Mouse (Mus musculus): ENCODE measurements around the gene Efhc1. TPM values are rescaled to one million over a fixed set of nuclear protein-coding genes. Genes with fewer than 3 reads are reported as not detected.
A peak's percentile ranks its signal among the peaks of the same experiment; 100 is the strongest.

Efhc1 gene
- polyA plus RNA-seq, 1 experiment from 2014 or later, result 2.0 TPM

GRCm38 (mm10) chr1:21010282-21010800 is 58.9 kb downstream of the Efhc1 start:
- Histone ChIP-seq H3K4me2 (ENCODE audit: low read length) (no peak overlapping the region), H3K9me3 (replicated peaks; ENCODE audit: low read length) (no peaks in the 10 kb centered on the region), H3K36me3 (ENCODE audit: insufficient read depth, low read length) (peaks cover 25% of the 10 kb centered on the region; the same call in 1 of the 2 replicates), H3K27ac (peak overlapping the region; percentile 5; the same call in 1 of the 2 replicates), H3K4me3 (replicated peaks; ENCODE audit: low read depth, low read length) (no peak overlapping the region), H3K27me3 (ENCODE audit: insufficient read depth, low read length) (no peaks in the 10 kb centered on the region), H3K4me1 (replicated peaks; ENCODE audit: insufficient read depth, low read length) (no peaks in the 10 kb centered on the region), H3K9ac (ENCODE audit: low read depth, low read length) (no peak overlapping the region)
- ATAC-seq (replicated peaks; ENCODE audit: low FRiP score, low read depth) (no peak), DNase-seq (ENCODE audit: low spot score) (peak; percentile 10)
- 57% methylated on average over 6 of the region's 6 CpGs for WGBS
- TF ChIP-seq CTCF (IDR thresholded peaks at IDR 0.05; ENCODE audit: low read depth), result no peak

- DNase-seq (ENCODE audit: low spot score) (no peak), ATAC-seq (replicated peaks; ENCODE audit: low FRiP score, low read depth) (peak; percentile 95)
- Histone ChIP-seq H3K4me2 (ENCODE audit: low read length) (no peak overlapping the region), H3K4me3 (replicated peaks; ENCODE audit: low read depth, low read length) (no peak overlapping the region), H3K9me3 (replicated peaks; ENCODE audit: low read length) (no peaks in the 10 kb centered on the region), H3K4me1 (replicated peaks; ENCODE audit: insufficient read depth, low read length) (no peaks in the 10 kb centered on the region), H3K9ac (ENCODE audit: low read depth, low read length) (no peak overlapping the region), H3K36me3 (ENCODE audit: insufficient read depth, low read length) (peaks cover 18% of the 10 kb centered on the region; the same call in 1 of the 2 replicates), H3K27ac (no peak overlapping the region), H3K27me3 (ENCODE audit: insufficient read depth, low read length) (no peaks in the 10 kb centered on the region)
- TF ChIP-seq CTCF (IDR thresholded peaks at IDR 0.05; ENCODE audit: low read depth), result no peak
- WGBS, result 44% methylated on average over 8 of the region's 8 CpGs
Observed at GRCm38 (mm10) chr1:21014463-21014862, 63.0 kb downstream of the Efhc1 start.

GRCm38 (mm10) chr1:21023101-21023500 is 71.7 kb downstream of the Efhc1 start:
- H3K9ac ChIP-seq (ENCODE audit: low read depth, low read length), result no peak overlapping the region
- H3K4me2 ChIP-seq (ENCODE audit: low read length), result no peak overlapping the region
- no peaks in the 10 kb centered on the region for H3K9me3 ChIP-seq (replicated peaks; ENCODE audit: low read length)
- ATAC-seq (replicated peaks; ENCODE audit: low FRiP score, low read depth), result no peak
- no peaks in the 10 kb centered on the region for H3K27me3 ChIP-seq (ENCODE audit: insufficient read depth, low read length)
- no peak for DNase-seq (ENCODE audit: low spot score)
- H3K4me1 ChIP-seq (replicated peaks; ENCODE audit: insufficient read depth, low read length), result no peaks in the 10 kb centered on the region
- H3K36me3 ChIP-seq (ENCODE audit: insufficient read depth, low read length), result 0 out of 2 replicates have a peak, but pooled peaks cover 2% of the 10 kb centered on the region
- H3K27ac ChIP-seq, result no peak overlapping the region
- WGBS, result 83% methylated on average over 3 of the region's 3 CpGs
- no peak for TF ChIP-seq CTCF (IDR thresholded peaks at IDR 0.05; ENCODE audit: low read depth)
- no peak overlapping the region for H3K4me3 ChIP-seq (replicated peaks; ENCODE audit: low read depth, low read length)

DNA sequence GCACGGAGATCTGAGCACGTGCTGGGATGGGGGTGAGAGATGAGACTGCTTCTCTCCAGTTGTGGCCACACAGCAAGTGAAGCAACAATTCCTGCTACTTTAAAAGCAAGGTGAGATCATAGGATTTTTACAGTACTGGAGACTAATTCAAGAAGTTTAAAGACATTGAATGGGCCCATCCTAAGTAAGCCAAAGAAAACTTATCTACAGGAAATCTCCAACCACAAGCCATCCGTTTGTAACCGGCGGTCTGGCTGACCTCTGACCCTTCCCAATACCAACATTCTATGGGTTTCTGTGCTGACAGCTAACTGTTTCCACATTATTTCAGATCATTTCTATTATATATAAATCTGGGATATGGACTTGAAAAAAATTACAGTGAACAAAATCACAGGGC is 73.8 kb downstream of the Efhc1 start:
- H3K4me2 ChIP-seq (ENCODE audit: low read length), result no peak overlapping the region
- H3K27ac ChIP-seq, result no peak overlapping the region
- no peaks in the 10 kb centered on the region for H3K27me3 ChIP-seq (ENCODE audit: insufficient read depth, low read length)
- no peak for TF ChIP-seq CTCF (IDR thresholded peaks at IDR 0.05; ENCODE audit: low read depth)
- 0 out of 2 replicates have a peak, but pooled peaks cover 2% of the 10 kb centered on the region for H3K36me3 ChIP-seq (ENCODE audit: insufficient read depth, low read length)
- DNase-seq (ENCODE audit: low spot score), result no peak
- H3K4me1 ChIP-seq (replicated peaks; ENCODE audit: insufficient read depth, low read length), result no peaks in the 10 kb centered on the region
- H3K9me3 ChIP-seq (replicated peaks; ENCODE audit: low read length), result no peaks in the 10 kb centered on the region
- no peak overlapping the region for H3K9ac ChIP-seq (ENCODE audit: low read depth, low read length)
- 64% methylated on average over 5 of the region's 5 CpGs for WGBS
- no peak overlapping the region for H3K4me3 ChIP-seq (replicated peaks; ENCODE audit: low read depth, low read length)
- ATAC-seq (replicated peaks; ENCODE audit: low FRiP score, low read depth), result no peak

GRCm38 (mm10) chr1:21026534-21026933 is 75.1 kb downstream of the Efhc1 start:
- TF ChIP-seq CTCF (IDR thresholded peaks at IDR 0.05; ENCODE audit: low read depth), result no peak
- H3K4me3 ChIP-seq (replicated peaks; ENCODE audit: low read depth, low read length), result no peak overlapping the region

GRCm38 (mm10) chr1:21029000-21029399 is 77.6 kb downstream of the Efhc1 start:
- H3K4me1 ChIP-seq (replicated peaks; ENCODE audit: insufficient read depth, low read length), result no peaks in the 10 kb centered on the region
- no peak overlapping the region for H3K27ac ChIP-seq
- H3K36me3 ChIP-seq (ENCODE audit: insufficient read depth, low read length), result no peaks in the 10 kb centered on the region
- no peak overlapping the region for H3K4me2 ChIP-seq (ENCODE audit: low read length)
- no peak overlapping the region for H3K4me3 ChIP-seq (replicated peaks; ENCODE audit: low read depth, low read length)
- WGBS, result 93% methylated on average over 4 of the region's 4 CpGs
- no peak overlapping the region for H3K9ac ChIP-seq (ENCODE audit: low read depth, low read length)
- DNase-seq (ENCODE audit: low spot score), result no peak
- no peaks in the 10 kb centered on the region for H3K9me3 ChIP-seq (replicated peaks; ENCODE audit: low read length)
- ATAC-seq (replicated peaks; ENCODE audit: low FRiP score, low read depth), result no peak
- H3K27me3 ChIP-seq (ENCODE audit: insufficient read depth, low read length), result no peaks in the 10 kb centered on the region
- no peak for TF ChIP-seq CTCF (IDR thresholded peaks at IDR 0.05; ENCODE audit: low read depth)

More at GRCm38 (mm10) chr1:21026534-21026933, 75.1 kb downstream of the Efhc1 start:
- 79% methylated on average over 7 of the region's 7 CpGs for WGBS
- no peak overlapping the region for H3K9ac ChIP-seq (ENCODE audit: low read depth, low read length)
- no peak overlapping the region for H3K4me2 ChIP-seq (ENCODE audit: low read length)
- H3K4me1 ChIP-seq (replicated peaks; ENCODE audit: insufficient read depth, low read length), result no peaks in the 10 kb centered on the region
- ATAC-seq (replicated peaks; ENCODE audit: low FRiP score, low read depth) (no peak), DNase-seq (ENCODE audit: low spot score) (no peak)
- H3K27ac ChIP-seq, result no peak overlapping the region
- no peaks in the 10 kb centered on the region for H3K27me3 ChIP-seq (ENCODE audit: insufficient read depth, low read length)
- H3K36me3 ChIP-seq (ENCODE audit: insufficient read depth, low read length), result 0 out of 2 replicates have a peak, but pooled peaks cover 2% of the 10 kb centered on the region
- no peaks in the 10 kb centered on the region for H3K9me3 ChIP-seq (replicated peaks; ENCODE audit: low read length)

DNA sequence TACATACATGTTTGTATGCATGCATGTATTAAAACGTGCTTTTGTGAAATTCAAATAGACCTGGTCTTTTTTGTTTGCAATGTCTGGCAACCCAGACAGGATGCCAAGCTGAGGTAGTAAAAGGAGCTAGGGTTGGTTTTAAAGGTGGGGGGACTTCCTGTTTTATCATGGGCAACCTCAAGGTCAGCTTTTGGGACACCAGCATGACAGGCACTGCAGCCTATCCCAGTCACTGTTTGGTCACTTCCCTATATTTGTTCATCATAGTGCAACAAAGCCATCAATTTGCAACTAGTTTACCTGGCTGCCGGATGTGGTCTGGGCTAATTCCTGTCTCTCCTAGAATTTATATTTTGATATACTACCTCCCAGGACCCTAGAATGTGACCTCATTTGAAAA is 80.2 kb downstream of the Efhc1 start:
- H3K4me1 ChIP-seq (replicated peaks; ENCODE audit: insufficient read depth, low read length), result no peaks in the 10 kb centered on the region
- ATAC-seq (replicated peaks; ENCODE audit: low FRiP score, low read depth), result no peak
- H3K27me3 ChIP-seq (ENCODE audit: insufficient read depth, low read length), result no peaks in the 10 kb centered on the region
- no peak for DNase-seq (ENCODE audit: low spot score)
- H3K9me3 ChIP-seq (replicated peaks; ENCODE audit: low read length), result no peaks in the 10 kb centered on the region
- WGBS, result 92% methylated on average over 2 of the region's 2 CpGs
- H3K4me3 ChIP-seq (replicated peaks; ENCODE audit: low read depth, low read length), result no peak overlapping the region
- no peak overlapping the region for H3K9ac ChIP-seq (ENCODE audit: low read depth, low read length)
- TF ChIP-seq CTCF (IDR thresholded peaks at IDR 0.05; ENCODE audit: low read depth), result no peak
- H3K36me3 ChIP-seq (ENCODE audit: insufficient read depth, low read length), result peaks cover 5% of the 10 kb centered on the region; the same call in 1 of the 2 replicates
- H3K4me2 ChIP-seq (ENCODE audit: low read length), result no peak overlapping the region
- no peak overlapping the region for H3K27ac ChIP-seq
